Mouse (Mus musculus): ENCODE data around the gene Hopx.

DNA sequence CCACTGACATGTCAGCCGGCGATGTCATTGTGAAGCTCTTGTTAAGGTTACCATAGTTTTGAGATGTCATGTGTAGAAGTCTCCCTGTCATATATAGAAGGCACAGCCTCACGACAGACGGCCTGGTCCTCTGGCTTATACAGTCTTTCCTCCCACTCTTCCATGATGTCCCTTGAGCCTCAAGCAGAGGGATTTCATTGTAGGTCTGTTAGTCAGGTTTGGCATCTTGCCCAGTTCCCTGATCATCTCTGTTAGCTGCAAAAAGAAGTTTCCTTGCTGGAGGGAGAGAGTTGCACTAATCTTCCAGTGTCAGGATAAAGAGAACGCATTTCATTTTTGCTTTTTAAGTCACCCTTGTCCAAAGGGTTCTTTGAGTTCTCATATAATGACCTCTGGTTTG is 62.3 kb downstream of the Hopx start:
- no peak for TF ChIP-seq CHD2 (IDR thresholded peaks at IDR 0.05; ENCODE audit: low read depth, low read length)
- TF ChIP-seq MAFK (IDR thresholded peaks at IDR 0.05; ENCODE audit: insufficient read depth, low read depth, low read length), result no peak

Measured in ES-E14 (cell line).